Mouse (Mus musculus) neural tube, embryonic 12.5 days (tissue): ENCODE results near the gene Nnat. TPM values are rescaled to one million over a fixed set of nuclear protein-coding genes. Genes with fewer than 3 reads are reported as not detected.

Experiments used
- ATAC-seq: fragments of 200-750 bp; cut with Nextera tagmentation; 2 replicates; pipeline ENCODE4 v1.8.0; 2017; ENCODE audit warnings: low read depth, mild to moderate bottlenecking, moderate TSS enrichment, moderate library complexity; ENCODE audit not compliant: low FRiP score
- H3K27ac ChIP-seq: fragments of 300-500 bp; sonication (generic); 2 replicates; pipeline ENCODE4 v1.5.1; 2016
- H3K27me3 ChIP-seq: fragments of 300-500 bp; sonication (generic); replicated peaks from 2 replicates; pipeline ENCODE4 v1.6.1; 2016; ENCODE audit warnings: mild to moderate bottlenecking
- H3K36me3 ChIP-seq: fragments of 300-500 bp; sonication (generic); 2 replicates; pipeline ENCODE4 v1.6.1; 2016; ENCODE audit warnings: mild to moderate bottlenecking
- H3K4me1 ChIP-seq: fragments of 300-500 bp; sonication (generic); 2 replicates; pipeline ENCODE4 v1.6.1; 2016
- H3K4me2 ChIP-seq: fragments of 300-500 bp; sonication (generic); replicated peaks from 2 replicates; pipeline ENCODE4 v1.6.1; 2016; ENCODE audit warnings: mild to moderate bottlenecking
- H3K4me3 ChIP-seq: fragments of 300-500 bp; sonication (generic); 2 replicates; pipeline ENCODE4 v1.5.1; 2016
- H3K9ac ChIP-seq: fragments of 300-500 bp; sonication (generic); 2 replicates; pipeline ENCODE4 v1.6.1; 2016; ENCODE audit warnings: mild to moderate bottlenecking
- H3K9me3 ChIP-seq: fragments of 300-500 bp; sonication (generic); 2 replicates; pipeline ENCODE4 v1.6.1; 2016; ENCODE audit warnings: mild to moderate bottlenecking
- WGBS: fragments of 180-500 bp; shearing (Covaris S2); methylation state at CpG from one replicate; pipeline ENCODE4 v1.1.7; 2016; 5-methylcytosine and 5-hydroxymethylcytosine counted together
- polyA plus RNA-seq: library from polyadenylated mRNA; unstranded; fragments of >200 nt; fragmentation: Nextera tagmentation; extraction: Ambion mirVana; gene quantifications from 2 replicates; pipeline ENCODE4 v1.2.1, GENCODE M21; 2016

Gene Nnat
- polyA plus RNA-seq, 1 experiment from 2014 or later = 3,228 TPM

DNA sequence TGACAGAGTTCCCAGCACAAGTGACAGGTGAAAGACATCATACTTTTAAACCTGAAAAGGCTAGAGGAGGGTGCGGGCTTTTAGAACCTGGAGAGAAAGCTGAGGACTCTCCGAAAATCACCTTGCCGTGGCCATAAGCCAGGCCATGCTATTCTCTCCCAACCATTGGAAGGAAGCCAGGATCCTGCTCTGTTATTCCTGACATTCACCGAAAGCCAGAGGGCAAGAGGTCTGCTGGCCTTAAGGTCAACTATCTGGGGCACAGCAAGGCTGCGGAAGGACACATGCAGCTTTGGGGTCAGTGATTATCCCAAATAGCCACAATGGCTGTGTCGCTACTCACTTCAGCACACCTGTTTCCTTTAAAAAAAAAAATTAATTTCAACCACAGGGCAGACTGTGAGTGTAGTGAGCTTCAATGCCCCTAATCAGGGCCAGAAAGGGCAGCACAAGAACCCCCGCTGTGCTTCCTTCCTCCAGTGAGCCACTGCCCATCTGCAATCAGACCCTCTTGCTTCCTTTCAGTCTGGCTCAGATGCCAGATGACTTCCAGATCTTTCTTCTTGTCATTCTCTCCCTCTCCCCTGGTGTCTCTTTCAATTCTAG is 23.3 kb upstream of the Nnat start:
- no peak overlapping the region for H3K9ac ChIP-seq

DNA sequence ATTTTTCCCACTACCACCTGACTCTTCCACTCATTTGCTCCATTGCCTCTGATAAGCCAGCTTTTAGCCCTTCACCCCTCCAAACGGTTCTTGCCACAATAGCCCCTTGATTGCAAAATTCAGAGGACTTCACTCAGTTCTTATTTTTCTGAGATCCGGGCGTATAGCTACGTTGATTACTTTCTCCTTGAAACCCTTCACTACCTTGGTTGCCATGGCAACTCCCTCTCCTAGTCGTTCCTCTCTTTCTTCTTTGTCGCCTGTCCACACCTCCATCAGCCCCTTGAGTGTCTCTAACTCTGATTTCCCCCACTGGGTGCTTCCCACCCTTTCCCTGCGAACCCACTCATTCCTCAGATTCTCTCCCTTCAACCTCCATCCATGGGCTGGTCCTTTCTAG is 22.8 kb upstream of the Nnat start:
- Histone ChIP-seq H3K4me2 (no peak overlapping the region), H3K9ac (no peak overlapping the region), H3K4me3 (no peak overlapping the region), H3K27ac (no peak overlapping the region), H3K36me3 (no peaks in the 10 kb centered on the region), H3K9me3 (no peaks in the 10 kb centered on the region), H3K4me1 (peaks cover 30% of the 10 kb centered on the region), H3K27me3 (no peaks in the 10 kb centered on the region)
- ATAC-seq = no peak
- 33% methylated on average over 7 of the region's 7 CpGs for WGBS

More for the DNA sequence above, 23.3 kb upstream of the Nnat start:
- Histone ChIP-seq H3K4me3 (no peak overlapping the region), H3K27ac (no peak overlapping the region), H3K27me3 (no peaks in the 10 kb centered on the region), H3K4me2 (no peak overlapping the region), H3K9me3 (no peaks in the 10 kb centered on the region), H3K36me3 (no peaks in the 10 kb centered on the region), H3K4me1 (peaks cover 28% of the 10 kb centered on the region)
- ATAC-seq = no peak
- WGBS = 62% methylated on average over 7 of the region's 7 CpGs

DNA sequence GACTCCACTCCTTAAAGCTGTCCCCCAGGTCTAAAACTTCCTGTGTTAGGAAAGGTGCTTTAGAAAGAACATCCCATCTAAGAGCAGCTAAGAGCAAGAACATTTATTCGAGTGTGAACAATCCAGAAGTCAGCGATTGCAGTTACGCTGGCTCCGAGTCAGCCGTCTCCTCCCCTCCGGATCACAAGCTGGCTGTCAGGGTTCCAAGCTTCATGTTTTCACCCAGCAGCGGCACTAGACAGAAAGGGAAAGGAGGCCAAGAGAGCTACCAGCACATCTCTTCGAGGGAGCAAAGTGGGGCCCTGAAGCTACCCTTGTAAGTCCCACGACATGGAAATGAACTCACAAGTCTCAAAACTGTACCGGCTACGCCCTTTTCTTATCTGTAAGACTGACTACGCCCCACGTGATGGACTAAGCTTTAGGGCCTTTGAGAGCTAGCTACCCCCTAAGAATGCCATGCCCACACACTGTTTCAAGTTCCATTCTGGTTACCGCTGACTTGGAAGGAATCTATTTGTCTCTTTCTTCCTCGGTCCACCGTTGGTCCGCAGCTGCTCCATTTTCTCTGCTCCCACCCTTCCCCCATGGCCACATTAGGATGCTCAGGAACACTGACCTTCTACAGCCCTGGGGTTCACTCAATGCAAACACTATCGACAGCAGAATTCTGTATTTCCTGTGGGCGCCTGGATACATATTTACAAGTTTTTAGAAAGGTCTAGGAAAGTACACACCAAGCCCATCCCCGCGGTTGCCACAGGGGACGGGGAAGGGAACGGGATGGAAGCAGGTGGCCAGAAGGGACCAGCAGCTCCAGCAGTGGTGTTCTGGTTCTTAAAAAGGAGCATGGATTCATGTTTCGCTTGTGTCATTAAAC is 19.6 kb upstream of the Nnat start:
- Histone ChIP-seq H3K4me1 (peaks cover 32% of the 10 kb centered on the region), H3K27ac (no peak overlapping the region), H3K4me2 (peak overlapping the region; percentile 10; the same call in 1 of the 2 replicates), H3K36me3 (no peaks in the 10 kb centered on the region), H3K9ac (no peak overlapping the region), H3K4me3 (no peak overlapping the region), H3K27me3 (no peaks in the 10 kb centered on the region), H3K9me3 (no peaks in the 10 kb centered on the region)
- ATAC-seq = 0 out of 2 replicates have a peak, but pooled peaks have one; percentile 25
- 59% methylated on average over 24 of the region's 24 CpGs for WGBS

DNA sequence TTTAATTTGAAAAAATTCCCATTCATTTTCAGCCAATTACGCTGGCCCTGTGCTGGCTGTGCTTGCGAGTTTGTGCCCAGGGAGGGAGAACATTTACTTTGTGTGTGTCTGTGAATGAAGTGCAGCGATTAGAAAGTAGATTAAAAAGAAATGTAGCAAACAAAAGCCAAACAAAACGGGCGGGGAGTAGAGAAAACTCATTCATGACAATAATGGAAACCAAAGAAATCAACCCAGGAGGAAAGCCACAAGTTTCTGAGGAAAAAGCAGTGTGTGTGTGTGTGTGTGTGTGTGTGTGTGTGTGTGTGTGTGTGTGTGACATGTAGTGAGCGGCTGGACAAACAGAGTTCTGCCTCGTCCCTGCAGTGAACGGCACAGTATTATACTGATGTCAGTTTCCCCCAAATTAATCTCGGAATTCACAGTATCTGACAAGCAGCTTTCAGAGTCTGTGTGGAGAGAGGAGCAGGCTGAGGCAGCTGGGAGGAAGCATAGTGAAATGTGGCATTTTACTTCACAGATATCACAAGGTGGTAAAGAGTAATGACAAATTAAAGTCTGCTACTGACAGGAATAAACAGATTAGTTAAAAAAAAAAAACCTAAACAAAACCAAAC is 18.8 kb upstream of the Nnat start:
- ATAC-seq = 0 out of 2 replicates have a peak, but pooled peaks have one; percentile 6
- no peak overlapping the region for H3K4me3 ChIP-seq
- no peak overlapping the region for H3K9ac ChIP-seq
- no peaks in the 10 kb centered on the region for H3K9me3 ChIP-seq
- H3K27ac ChIP-seq = no peak overlapping the region
- H3K4me2 ChIP-seq = peak overlapping the region; percentile 10; the same call in 1 of the 2 replicates
- no peaks in the 10 kb centered on the region for H3K27me3 ChIP-seq
- H3K36me3 ChIP-seq = no peaks in the 10 kb centered on the region
- 35% methylated on average over 9 of the region's 9 CpGs for WGBS
- H3K4me1 ChIP-seq = peaks cover 34% of the 10 kb centered on the region

DNA sequence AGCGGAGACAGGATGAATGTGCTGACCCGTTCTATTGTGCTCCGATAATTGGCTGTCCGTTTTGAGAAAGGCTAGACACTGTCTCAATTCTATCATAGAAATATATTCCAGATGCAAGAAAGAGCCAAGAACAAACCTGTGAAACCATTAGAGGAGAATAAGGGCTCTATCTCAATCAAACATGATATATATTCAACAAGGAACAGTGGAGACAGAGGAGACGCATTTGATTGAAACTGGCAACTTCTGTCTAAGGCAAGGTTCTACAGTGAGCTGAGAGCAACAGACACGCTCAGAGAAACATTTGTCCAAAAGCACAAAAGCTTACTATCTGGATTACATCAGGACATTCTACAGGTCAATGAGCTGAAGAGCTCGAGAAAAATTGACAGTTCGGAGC is 18.2 kb upstream of the Nnat start:
- 55% methylated on average over 8 of the region's 8 CpGs for WGBS
- ATAC-seq = no peak
- Histone ChIP-seq H3K4me2 (no peak overlapping the region), H3K9me3 (no peaks in the 10 kb centered on the region), H3K27me3 (no peaks in the 10 kb centered on the region), H3K27ac (no peak overlapping the region), H3K4me3 (no peak overlapping the region), H3K9ac (no peak overlapping the region), H3K36me3 (no peaks in the 10 kb centered on the region), H3K4me1 (peaks cover 30% of the 10 kb centered on the region)

DNA sequence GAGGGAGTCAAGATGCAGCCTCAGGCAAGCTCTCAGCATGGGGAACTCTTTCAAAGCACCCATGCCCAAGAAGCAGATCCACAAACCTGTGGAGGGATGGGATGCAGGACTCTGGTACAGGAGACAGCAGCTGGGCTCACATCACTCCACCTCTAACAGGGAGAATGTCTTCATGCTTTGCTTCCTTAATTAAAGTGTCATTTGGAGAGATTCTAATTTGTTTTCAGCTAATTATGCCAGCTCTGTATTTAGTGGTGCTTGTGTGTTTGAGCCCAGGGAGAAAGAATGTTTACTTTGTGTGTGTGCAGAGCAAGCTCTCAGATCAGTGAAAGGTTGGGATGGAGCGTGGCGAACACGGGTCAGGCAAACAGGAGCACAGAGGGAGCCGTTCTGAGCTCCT is 17.5 kb upstream of the Nnat start:
- Histone ChIP-seq H3K9me3 (no peaks in the 10 kb centered on the region), H3K4me1 (peaks cover 22% of the 10 kb centered on the region)
- 67% methylated on average over 4 of the region's 4 CpGs for WGBS

DNA sequence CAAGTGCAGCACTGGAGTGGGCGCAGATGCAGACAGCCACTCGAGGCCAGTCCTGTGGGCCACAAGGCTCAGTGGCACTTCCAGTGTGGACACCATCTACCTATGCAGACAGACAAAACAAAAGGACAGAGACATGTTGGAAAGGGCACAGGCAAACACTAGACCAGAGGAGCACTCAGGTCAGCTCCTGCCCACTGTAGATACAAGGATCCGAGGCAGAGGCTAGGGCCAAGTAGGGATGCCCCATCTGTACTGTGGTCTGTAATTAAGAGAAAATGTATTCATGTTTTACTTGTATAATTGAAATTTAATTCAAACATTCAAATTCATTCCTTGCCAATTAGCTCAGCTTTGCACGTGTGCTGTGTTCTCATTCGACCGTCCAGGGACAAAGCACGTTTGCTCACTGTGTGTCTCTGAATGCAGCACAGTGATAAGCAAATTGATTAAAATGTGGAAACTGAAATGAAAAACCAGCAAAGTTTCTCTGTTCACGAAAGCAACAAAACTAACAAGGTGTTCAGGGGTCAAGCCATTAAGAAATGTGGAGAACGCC is 15.5 kb upstream of the Nnat start:
- Histone ChIP-seq H3K9me3 (no peaks in the 10 kb centered on the region), H3K9ac (no peak overlapping the region), H3K36me3 (peaks cover 14% of the 10 kb centered on the region), H3K4me2 (no peak overlapping the region), H3K27me3 (no peaks in the 10 kb centered on the region), H3K27ac (no peak overlapping the region), H3K4me1 (peaks cover 20% of the 10 kb centered on the region), H3K4me3 (no peak overlapping the region)
- 65% methylated on average over 9 of the region's 9 CpGs for WGBS
- no peak for ATAC-seq

More for the DNA sequence above, 17.5 kb upstream of the Nnat start:
- H3K27ac ChIP-seq = no peak overlapping the region
- no peaks in the 10 kb centered on the region for H3K27me3 ChIP-seq
- no peak for ATAC-seq
- H3K4me3 ChIP-seq = no peak overlapping the region
- H3K36me3 ChIP-seq = no peaks in the 10 kb centered on the region
- no peak overlapping the region for H3K4me2 ChIP-seq
- H3K9ac ChIP-seq = no peak overlapping the region

DNA sequence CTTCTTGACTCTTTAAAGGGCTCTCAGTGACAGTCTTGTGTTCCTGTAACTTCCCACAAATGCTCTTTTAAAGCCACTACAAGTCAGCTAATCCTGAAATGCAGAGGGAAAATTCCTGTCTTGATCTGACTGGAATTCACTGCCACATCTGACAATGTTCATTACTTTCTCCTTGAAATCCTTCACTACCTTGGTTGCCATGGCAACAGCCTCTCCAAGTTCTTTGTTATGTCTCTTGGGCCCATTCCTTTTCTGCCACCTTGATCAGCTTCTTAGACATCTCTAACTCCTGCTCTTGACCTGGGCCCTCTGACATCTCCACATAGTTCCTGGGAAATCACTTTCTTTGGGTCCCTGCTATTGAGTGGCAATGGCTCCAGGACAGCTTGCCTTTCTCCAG is 13.2 kb upstream of the Nnat start:
- H3K27me3 ChIP-seq = no peaks in the 10 kb centered on the region
- no peak overlapping the region for H3K4me3 ChIP-seq
- peaks cover 14% of the 10 kb centered on the region for H3K36me3 ChIP-seq
- H3K4me1 ChIP-seq = peaks cover 5% of the 10 kb centered on the region
- no peaks in the 10 kb centered on the region for H3K9me3 ChIP-seq
- no peak for ATAC-seq
- H3K9ac ChIP-seq = no peak overlapping the region
- no peak overlapping the region for H3K27ac ChIP-seq
- no peak overlapping the region for H3K4me2 ChIP-seq

DNA sequence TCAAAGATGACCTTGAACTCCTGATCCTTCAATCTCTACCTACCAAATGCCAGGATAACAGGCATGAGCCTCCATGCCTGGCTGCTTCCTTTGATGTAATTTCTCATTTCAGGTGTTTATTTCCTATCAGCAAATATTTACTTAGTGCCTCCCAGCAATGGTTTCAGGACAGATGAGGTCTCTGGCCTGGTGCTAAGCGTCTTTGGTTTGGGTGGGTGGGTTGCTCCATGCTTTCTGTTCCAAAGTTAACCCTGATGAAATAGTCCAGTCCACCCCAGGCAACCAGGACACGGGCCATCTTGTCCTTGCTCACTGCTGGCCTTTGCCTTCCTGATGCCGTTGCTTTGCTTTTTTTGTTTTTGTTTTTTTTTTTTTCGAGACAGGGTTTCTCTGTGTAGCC is 9.6 kb upstream of the Nnat start:
- H3K4me3 ChIP-seq = no peak overlapping the region
- no peak overlapping the region for H3K27ac ChIP-seq
- no peak overlapping the region for H3K9ac ChIP-seq
- 88% methylated on average over 4 of the region's 4 CpGs for WGBS
- H3K36me3 ChIP-seq = peaks cover 14% of the 10 kb centered on the region
- no peaks in the 10 kb centered on the region for H3K27me3 ChIP-seq
- H3K4me2 ChIP-seq = no peak overlapping the region
- H3K9me3 ChIP-seq = no peaks in the 10 kb centered on the region
- no peak for ATAC-seq
- peaks cover 5% of the 10 kb centered on the region for H3K4me1 ChIP-seq

DNA sequence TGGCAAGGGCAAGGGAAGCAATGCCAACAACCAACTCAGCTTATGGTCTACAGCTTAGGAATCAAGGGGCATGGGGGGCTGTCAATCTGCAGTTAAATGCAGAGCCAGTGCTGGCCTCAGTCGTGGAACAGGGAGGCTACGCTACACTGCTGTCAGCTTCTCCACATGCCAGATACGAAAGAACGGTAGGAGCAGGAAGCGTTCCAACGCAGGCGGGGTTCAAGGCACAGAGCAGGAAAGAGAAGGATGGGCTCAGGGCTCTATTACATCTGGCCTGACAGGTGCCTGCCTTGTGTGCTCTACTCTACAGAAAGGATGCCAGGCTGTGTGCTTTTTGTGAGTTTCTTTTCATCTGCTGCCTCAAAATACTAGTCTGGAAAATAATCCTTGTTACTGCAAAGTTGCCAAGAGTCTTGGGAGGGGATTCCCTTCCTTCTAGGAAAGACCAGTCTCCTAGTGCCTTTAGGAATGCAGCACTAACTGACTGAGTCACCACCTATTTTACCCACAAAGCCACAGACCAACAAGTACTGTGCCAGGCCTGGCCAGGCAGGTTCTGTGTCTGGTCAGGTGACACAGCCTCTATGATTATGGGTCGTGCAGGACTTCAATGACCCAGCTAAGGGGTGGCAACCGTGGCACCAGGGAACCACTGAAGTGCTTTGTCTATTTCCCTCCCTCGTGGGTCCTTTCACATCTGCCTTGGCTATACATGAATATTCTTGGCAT is 7.6 kb upstream of the Nnat start:
- Histone ChIP-seq H3K27ac (no peak overlapping the region), H3K27me3 (no peaks in the 10 kb centered on the region), H3K4me3 (no peak overlapping the region), H3K4me2 (no peak overlapping the region), H3K36me3 (peaks cover 29% of the 10 kb centered on the region), H3K9ac (no peak overlapping the region), H3K9me3 (no peaks in the 10 kb centered on the region), H3K4me1 (peaks cover 3% of the 10 kb centered on the region; the same call in 1 of the 2 replicates)
- 87% methylated on average over 10 of the region's 10 CpGs for WGBS
- no peak for ATAC-seq

DNA sequence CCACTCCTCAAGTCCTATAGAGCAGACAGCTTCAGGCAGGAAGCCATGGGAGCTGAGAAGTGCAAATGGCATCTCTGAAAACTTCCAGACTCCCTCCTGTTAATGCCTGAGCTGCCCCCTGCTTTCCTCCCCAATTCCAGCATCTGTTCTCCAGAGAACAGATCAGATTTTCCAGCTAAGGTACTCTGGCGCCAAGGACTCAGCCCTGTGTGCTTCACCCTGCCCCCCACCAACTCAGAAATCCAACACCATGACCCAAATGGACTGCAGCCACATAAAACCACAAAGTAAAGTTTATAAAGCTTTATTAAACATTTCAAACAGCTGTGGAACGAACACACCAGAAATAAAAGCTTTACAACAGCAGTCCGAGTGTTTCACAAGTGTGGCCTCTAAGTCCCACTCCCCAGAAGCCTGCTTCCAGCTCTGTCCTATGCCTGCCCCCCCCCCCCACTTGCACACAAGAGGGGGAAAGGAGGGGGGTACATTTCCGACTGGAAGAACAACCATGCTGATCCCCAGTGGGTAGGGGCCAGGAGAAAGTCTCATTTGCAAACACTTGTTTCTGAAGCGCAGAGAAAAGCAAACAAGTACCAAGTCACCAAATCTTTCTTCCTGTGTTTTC is 3.7 kb upstream of the Nnat start:
- no peak overlapping the region for H3K27ac ChIP-seq
- 75% methylated on average over 5 of the region's 5 CpGs for WGBS

More for the DNA sequence above, 3.7 kb upstream of the Nnat start:
- no peak overlapping the region for H3K9ac ChIP-seq
- ATAC-seq = no peak
- peaks cover 38% of the 10 kb centered on the region for H3K36me3 ChIP-seq
- peaks cover 19% of the 10 kb centered on the region for H3K9me3 ChIP-seq
- peaks cover 5% of the 10 kb centered on the region; the same call in 1 of the 2 replicates for H3K4me1 ChIP-seq
- H3K4me3 ChIP-seq = no peak overlapping the region
- no peak overlapping the region for H3K4me2 ChIP-seq
- H3K27me3 ChIP-seq = no peaks in the 10 kb centered on the region
